Mouse (Mus musculus): Measurements from ENCODE around the gene Timm13. TPM values are rescaled to one million over a fixed set of nuclear protein-coding genes. Genes with fewer than 3 reads are reported as not detected.

The Timm13 gene
- polyA plus RNA-seq, 1 experiment from 2014 or later = 338 TPM

DNA sequence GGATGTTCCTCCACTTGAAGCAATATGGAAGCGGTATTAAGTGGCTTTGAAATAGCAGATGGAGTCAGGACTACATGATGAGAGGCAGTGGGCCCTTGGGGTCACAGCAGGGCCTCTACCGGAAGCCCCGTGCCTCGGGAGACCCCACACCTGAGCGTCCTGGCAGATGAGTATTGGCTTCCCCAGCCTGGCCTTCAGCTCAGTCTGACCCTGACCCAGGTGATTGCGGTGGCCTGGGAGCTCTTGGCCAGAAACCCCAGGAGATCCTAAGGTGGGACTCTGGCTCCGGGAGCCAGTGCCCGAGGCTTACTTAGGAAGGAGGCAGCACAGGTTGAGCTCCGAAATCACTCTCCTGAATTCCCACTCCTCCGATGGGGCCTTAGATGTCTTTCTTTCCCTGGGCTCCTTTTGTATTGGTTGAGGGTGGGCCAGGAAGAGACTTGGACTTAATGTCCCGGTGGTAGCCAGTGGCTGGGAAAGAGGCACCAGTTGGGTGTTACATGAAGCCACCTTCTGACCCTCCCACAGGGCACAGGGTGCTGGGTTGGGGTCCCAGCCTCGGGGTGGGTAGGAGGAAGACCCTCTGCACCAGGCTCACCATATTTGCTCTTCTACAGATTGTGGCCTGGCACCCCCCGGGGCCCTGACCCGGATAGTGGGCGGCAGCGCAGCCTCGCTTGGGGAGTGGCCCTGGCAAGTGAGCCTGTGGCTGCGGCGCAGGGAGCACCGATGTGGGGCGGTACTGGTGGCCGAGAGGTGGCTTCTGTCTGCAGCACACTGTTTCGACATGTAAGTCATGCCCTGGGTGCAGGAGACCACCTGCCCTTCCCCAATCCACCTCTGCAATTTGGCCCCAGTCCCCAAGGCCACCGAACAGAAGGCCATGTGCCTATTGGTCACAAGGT is 3.9 kb downstream of the Timm13 start:
- Histone ChIP-seq H3K36me3 (ENCODE audit: control insufficient read depth, insufficient read depth, low read length) (peaks cover 23% of the 10 kb centered on the region), H3K9me3 (ENCODE audit: control insufficient read depth, low read length) (no peaks in the 10 kb centered on the region), H3K27me3 (ENCODE audit: control insufficient read depth, insufficient read depth, low read length) (no peaks in the 10 kb centered on the region), H3K4me2 (ENCODE audit: low read length) (no peak overlapping the region), H3K9ac (ENCODE audit: low read length) (no peak overlapping the region), H3K4me3 (ENCODE audit: control insufficient read depth in 1 of 2, insufficient read depth in 1 of 2, low read depth in 1 of 2, low read length in 2 of 2) (no peak overlapping the region), H3K27ac (replicated peaks in 1 of 2; ENCODE audit: control insufficient read depth in 1 of 2, insufficient read depth in 1 of 2, low read depth in 2 of 2, low read length in 2 of 2) (no peak overlapping the region), H3K4me1 (ENCODE audit: control insufficient read depth in 2 of 2, insufficient read depth in 2 of 2, low read length in 2 of 2) (peaks cover 6 to 22% of the 10 kb centered on the region in 2 experiments)
- WGBS = 68% methylated on average over 24 of the region's 24 CpGs
- no peak for ATAC-seq (ENCODE audit: insufficient number of reproducible peaks, insufficient read depth, low FRiP score, low read depth)

DNA sequence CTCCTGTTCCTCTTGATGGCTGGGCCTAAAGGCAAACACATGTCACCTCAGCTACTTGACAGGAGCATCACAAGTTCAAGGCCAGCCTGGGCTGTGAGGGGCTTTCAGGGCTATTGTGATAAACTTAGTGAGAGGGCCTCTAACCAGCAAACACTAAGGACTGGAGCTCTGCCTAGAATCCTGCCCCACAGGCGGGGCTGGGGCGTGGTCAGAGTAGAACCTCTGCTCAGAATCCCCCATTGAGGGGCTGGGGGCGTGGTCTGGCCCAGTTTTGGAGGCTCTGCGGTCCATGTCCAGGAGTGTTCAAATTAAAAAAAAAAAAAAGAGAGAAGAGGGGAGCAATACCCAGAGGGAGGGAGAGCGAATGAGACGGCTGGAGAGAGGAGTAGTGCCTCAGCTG is 5.1 kb downstream of the Timm13 start:
- Histone ChIP-seq H3K27ac (replicated peaks in 1 of 2; ENCODE audit: control insufficient read depth in 1 of 2, insufficient read depth in 1 of 2, low read depth in 2 of 2, low read length in 2 of 2) (no peak overlapping the region), H3K9ac (ENCODE audit: low read length) (no peak overlapping the region), H3K4me2 (ENCODE audit: low read length) (no peak overlapping the region), H3K4me3 (ENCODE audit: control insufficient read depth in 1 of 2, insufficient read depth in 1 of 2, low read depth in 1 of 2, low read length in 2 of 2) (no peak overlapping the region), H3K36me3 (ENCODE audit: control insufficient read depth, insufficient read depth, low read length) (peaks cover 19% of the 10 kb centered on the region), H3K27me3 (ENCODE audit: control insufficient read depth, insufficient read depth, low read length) (0 out of 2 replicates have a peak, but pooled peaks cover 2% of the 10 kb centered on the region), H3K9me3 (ENCODE audit: control insufficient read depth, low read length) (no peaks in the 10 kb centered on the region), H3K4me1 (ENCODE audit: control insufficient read depth in 2 of 2, insufficient read depth in 2 of 2, low read length in 2 of 2) (peaks cover 6 to 19% of the 10 kb centered on the region in 2 experiments)
- ATAC-seq (ENCODE audit: insufficient number of reproducible peaks, insufficient read depth, low FRiP score, low read depth) = no peak
- WGBS = 76% methylated on average over 6 of the region's 6 CpGs

GRCm38 (mm10) chr10:80895100-80895499 is 5.7 kb downstream of the Timm13 start:
- WGBS = 84% methylated on average over 7 of the region's 7 CpGs
- Histone ChIP-seq H3K4me2 (ENCODE audit: low read length) (no peak overlapping the region), H3K27ac (replicated peaks in 1 of 2; ENCODE audit: control insufficient read depth in 1 of 2, insufficient read depth in 1 of 2, low read depth in 2 of 2, low read length in 2 of 2) (no peak overlapping the region), H3K27me3 (ENCODE audit: control insufficient read depth, insufficient read depth, low read length) (peaks cover 8% of the 10 kb centered on the region; the same call in 1 of the 2 replicates), H3K9ac (ENCODE audit: low read length) (no peak overlapping the region), H3K4me1 (ENCODE audit: control insufficient read depth in 2 of 2, insufficient read depth in 2 of 2, low read length in 2 of 2) (peaks cover 6 to 19% of the 10 kb centered on the region in 2 experiments), H3K9me3 (ENCODE audit: control insufficient read depth, low read length) (no peaks in the 10 kb centered on the region), H3K4me3 (ENCODE audit: control insufficient read depth in 1 of 2, insufficient read depth in 1 of 2, low read depth in 1 of 2, low read length in 2 of 2) (no peak overlapping the region), H3K36me3 (ENCODE audit: control insufficient read depth, insufficient read depth, low read length) (peaks cover 19% of the 10 kb centered on the region)
- ATAC-seq (ENCODE audit: insufficient number of reproducible peaks, insufficient read depth, low FRiP score, low read depth) = no peak

DNA sequence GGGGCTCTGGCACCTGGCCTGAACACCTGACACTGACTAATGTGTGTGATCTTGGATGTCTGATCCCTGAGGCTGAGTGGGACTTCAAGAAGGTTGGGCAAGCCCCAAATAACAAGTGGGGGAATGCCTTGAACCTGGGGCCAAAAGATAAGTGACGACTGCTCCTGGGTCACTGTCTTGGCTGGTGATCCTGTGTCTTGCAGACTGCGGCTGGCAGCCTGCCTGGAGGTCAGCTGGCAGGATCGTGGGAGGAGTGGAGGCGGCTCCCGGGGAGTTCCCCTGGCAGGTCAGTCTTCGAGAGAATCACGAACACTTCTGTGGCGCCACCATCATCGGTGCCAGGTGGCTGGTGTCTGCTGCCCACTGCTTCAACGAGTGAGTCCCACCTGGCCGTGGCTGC is 13.6 kb downstream of the Timm13 start:
- Histone ChIP-seq H3K4me2 (ENCODE audit: low read length) (no peak overlapping the region), H3K9ac (ENCODE audit: low read length) (no peak overlapping the region), H3K4me1 (ENCODE audit: control insufficient read depth in 2 of 2, insufficient read depth in 2 of 2, low read length in 2 of 2) (peaks cover 0 to 4% of the 10 kb centered on the region in 2 experiments; a peak in 1 of 4 replicates), H3K36me3 (ENCODE audit: control insufficient read depth, insufficient read depth, low read length) (no peaks in the 10 kb centered on the region), H3K4me3 (ENCODE audit: control insufficient read depth in 1 of 2, insufficient read depth in 1 of 2, low read depth in 1 of 2, low read length in 2 of 2) (no peak overlapping the region), H3K27ac (replicated peaks in 1 of 2; ENCODE audit: control insufficient read depth in 1 of 2, insufficient read depth in 1 of 2, low read depth in 2 of 2, low read length in 2 of 2) (no peak overlapping the region), H3K27me3 (ENCODE audit: control insufficient read depth, insufficient read depth, low read length) (peaks cover 31% of the 10 kb centered on the region), H3K9me3 (ENCODE audit: control insufficient read depth, low read length) (no peaks in the 10 kb centered on the region)
- WGBS = 42% methylated on average over 11 of the region's 11 CpGs
- no peak for ATAC-seq (ENCODE audit: insufficient number of reproducible peaks, insufficient read depth, low FRiP score, low read depth)

GRCm38 (mm10) chr10:80881301-80881700 is 19.5 kb downstream of the Timm13 start:
- Histone ChIP-seq H3K27me3 (ENCODE audit: control insufficient read depth, insufficient read depth, low read length) (no peaks in the 10 kb centered on the region), H3K4me3 (ENCODE audit: control insufficient read depth in 1 of 2, insufficient read depth in 1 of 2, low read depth in 1 of 2, low read length in 2 of 2) (no peak overlapping the region), H3K9me3 (ENCODE audit: control insufficient read depth, low read length) (no peaks in the 10 kb centered on the region), H3K9ac (ENCODE audit: low read length) (no peak overlapping the region), H3K4me1 (ENCODE audit: control insufficient read depth in 2 of 2, insufficient read depth in 2 of 2, low read length in 2 of 2) (peaks cover 7 to 8% of the 10 kb centered on the region in 2 experiments), H3K4me2 (ENCODE audit: low read length) (no peak overlapping the region), H3K27ac (replicated peaks in 1 of 2; ENCODE audit: control insufficient read depth in 1 of 2, insufficient read depth in 1 of 2, low read depth in 2 of 2, low read length in 2 of 2) (no peak overlapping the region), H3K36me3 (ENCODE audit: control insufficient read depth, insufficient read depth, low read length) (no peaks in the 10 kb centered on the region)
- 27% methylated on average over 10 of the region's 10 CpGs for WGBS
- ATAC-seq (ENCODE audit: insufficient number of reproducible peaks, insufficient read depth, low FRiP score, low read depth) = no peak

DNA sequence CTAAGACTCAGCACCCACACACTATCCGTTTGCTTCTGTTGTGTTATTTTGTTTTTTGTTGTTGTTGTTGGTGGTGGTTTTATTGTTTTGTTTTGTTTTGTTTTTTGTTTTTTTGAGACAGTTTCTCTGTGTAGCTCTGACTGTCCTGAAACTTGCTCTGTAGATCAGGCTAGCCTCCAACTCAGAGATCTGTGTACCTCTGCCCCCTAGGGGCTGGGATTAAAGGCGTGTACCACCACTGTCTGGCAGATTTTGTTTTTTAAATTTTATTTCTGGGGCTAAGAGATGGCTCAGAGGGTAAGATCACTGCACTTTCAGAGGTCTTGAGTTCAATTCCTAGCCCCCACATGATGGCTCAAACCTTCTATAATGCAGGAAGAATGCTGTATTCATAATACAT is 19.9 kb downstream of the Timm13 start:
- H3K9ac ChIP-seq (ENCODE audit: low read length) = no peak overlapping the region
- no peaks in the 10 kb centered on the region for H3K36me3 ChIP-seq (ENCODE audit: control insufficient read depth, insufficient read depth, low read length)
- ATAC-seq (ENCODE audit: insufficient number of reproducible peaks, insufficient read depth, low FRiP score, low read depth) = no peak
- no peak overlapping the region for H3K4me2 ChIP-seq (ENCODE audit: low read length)
- peaks cover 7 to 8% of the 10 kb centered on the region in 2 experiments for H3K4me1 ChIP-seq (ENCODE audit: control insufficient read depth in 2 of 2, insufficient read depth in 2 of 2, low read length in 2 of 2)
- WGBS = 72% methylated on average over 2 of the region's 2 CpGs
- no peaks in the 10 kb centered on the region for H3K27me3 ChIP-seq (ENCODE audit: control insufficient read depth, insufficient read depth, low read length)
- H3K9me3 ChIP-seq (ENCODE audit: control insufficient read depth, low read length) = no peaks in the 10 kb centered on the region
- H3K27ac ChIP-seq (replicated peaks in 1 of 2; ENCODE audit: control insufficient read depth in 1 of 2, insufficient read depth in 1 of 2, low read depth in 2 of 2, low read length in 2 of 2) = no peak overlapping the region
- H3K4me3 ChIP-seq (ENCODE audit: control insufficient read depth in 1 of 2, insufficient read depth in 1 of 2, low read depth in 1 of 2, low read length in 2 of 2) = no peak overlapping the region

DNA sequence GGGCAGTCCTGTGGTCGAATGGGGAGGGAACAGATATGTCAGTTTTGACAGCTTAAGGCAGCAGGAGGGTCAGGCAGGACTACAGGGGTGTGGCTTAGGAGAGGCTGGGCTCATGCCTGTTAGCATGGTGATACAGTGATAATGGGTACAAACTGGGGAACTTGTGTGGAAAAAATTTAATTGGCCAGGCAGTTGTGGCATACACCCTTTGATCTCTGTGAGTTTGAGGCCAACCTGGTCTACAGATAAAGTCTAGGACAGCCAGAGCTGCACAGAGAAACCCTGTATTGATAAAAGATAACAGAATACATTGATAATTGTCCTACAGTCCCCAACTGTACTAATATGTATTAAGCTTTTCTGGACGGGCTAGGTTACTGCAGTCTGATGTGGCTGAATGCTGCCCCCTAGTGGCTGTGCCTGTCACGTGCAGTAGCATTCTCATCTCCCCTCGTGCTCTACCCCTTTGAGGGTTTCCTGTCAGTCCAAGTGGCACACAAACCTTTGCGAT is 20.6 kb downstream of the Timm13 start:
- 11% methylated on average over 5 of the region's 5 CpGs for WGBS
- no peak for ATAC-seq (ENCODE audit: insufficient number of reproducible peaks, insufficient read depth, low FRiP score, low read depth)

More for the DNA sequence above, 20.6 kb downstream of the Timm13 start:
- Histone ChIP-seq H3K9ac (ENCODE audit: low read length) (no peak overlapping the region), H3K27me3 (ENCODE audit: control insufficient read depth, insufficient read depth, low read length) (no peaks in the 10 kb centered on the region), H3K4me3 (ENCODE audit: control insufficient read depth in 1 of 2, insufficient read depth in 1 of 2, low read depth in 1 of 2, low read length in 2 of 2) (no peak overlapping the region), H3K9me3 (ENCODE audit: control insufficient read depth, low read length) (no peaks in the 10 kb centered on the region), H3K4me2 (ENCODE audit: low read length) (no peak overlapping the region), H3K4me1 (ENCODE audit: control insufficient read depth in 2 of 2, insufficient read depth in 2 of 2, low read length in 2 of 2) (peaks cover 7 to 8% of the 10 kb centered on the region in 2 experiments), H3K27ac (replicated peaks in 1 of 2; ENCODE audit: control insufficient read depth in 1 of 2, insufficient read depth in 1 of 2, low read depth in 2 of 2, low read length in 2 of 2) (no peak overlapping the region), H3K36me3 (ENCODE audit: control insufficient read depth, insufficient read depth, low read length) (no peaks in the 10 kb centered on the region)
